Mouse (Mus musculus): ENCODE results near the gene Mical3.

The Mical3 gene

GRCm38 (mm10) chr6:121053585-121054112 is 77.2 kb downstream of the Mical3 start:
- DNase-seq (ENCODE audit: low read depth, low spot score) = peak; percentile 92

GRCm38 (mm10) chr6:121051972-121052629 is 78.7 kb downstream of the Mical3 start:
- peak; percentile 76 for DNase-seq (ENCODE audit: low read depth, low spot score)

- DNase-seq (ENCODE audit: low read depth, low spot score) = no peak
These were observed 79.4 kb downstream of the Mical3 start for GRCm38 (mm10) chr6:121051411-121051810.

GRCm38 (mm10) chr6:121048696-121049095 is 82.1 kb downstream of the Mical3 start:
- no peak for DNase-seq (ENCODE audit: low read depth, low spot score)

- DNase-seq (ENCODE audit: low read depth, low spot score) = peak; percentile 92
These were observed 85.3 kb downstream of the Mical3 start for GRCm38 (mm10) chr6:121045345-121046080.

- peak; percentile 51 for DNase-seq (ENCODE audit: low read depth, low spot score)
These were observed 87.2 kb downstream of the Mical3 start for GRCm38 (mm10) chr6:121043434-121044189.

GRCm38 (mm10) chr6:121039719-121040118 is 91.1 kb downstream of the Mical3 start:
- DNase-seq (ENCODE audit: low read depth, low spot score) = no peak

- peak; percentile 96 for DNase-seq (ENCODE audit: low read depth, low spot score)
These were observed 91.5 kb downstream of the Mical3 start for GRCm38 (mm10) chr6:121039286-121039685.

- no peak for DNase-seq (ENCODE audit: low read depth, low spot score)
These were observed 93.7 kb downstream of the Mical3 start for GRCm38 (mm10) chr6:121037086-121037485.

GRCm38 (mm10) chr6:121035929-121036328 is 94.9 kb downstream of the Mical3 start:
- DNase-seq (ENCODE audit: low read depth, low spot score) = peak; percentile 66

- peak; percentile 73 for DNase-seq (ENCODE audit: low read depth, low spot score)
These were observed 95.5 kb downstream of the Mical3 start for GRCm38 (mm10) chr6:121035268-121035667.

- DNase-seq (ENCODE audit: low read depth, low spot score) = no peak
These were observed 97.5 kb downstream of the Mical3 start for GRCm38 (mm10) chr6:121033250-121033649.

GRCm38 (mm10) chr6:121031370-121031769 is 99.4 kb downstream of the Mical3 start:
- no peak for DNase-seq (ENCODE audit: low read depth, low spot score)

GRCm38 (mm10) chr6:121029897-121030589 is 100.8 kb downstream of the Mical3 start:
- peak; percentile 78 for DNase-seq (ENCODE audit: low read depth, low spot score)

- DNase-seq (ENCODE audit: low read depth, low spot score) = no peak
These were observed 102.3 kb downstream of the Mical3 start for GRCm38 (mm10) chr6:121028514-121028913.

- DNase-seq (ENCODE audit: low read depth, low spot score) = peak; percentile 89
These were observed 103.5 kb downstream of the Mical3 start for GRCm38 (mm10) chr6:121027314-121027713.

- DNase-seq (ENCODE audit: low read depth, low spot score) = peak; percentile 90
These were observed 103.9 kb downstream of the Mical3 start for GRCm38 (mm10) chr6:121026866-121027265.

GRCm38 (mm10) chr6:121026019-121026584 is 104.7 kb downstream of the Mical3 start:
- no peak for DNase-seq (ENCODE audit: low read depth, low spot score)

GRCm38 (mm10) chr6:121018147-121018546 is 112.7 kb downstream of the Mical3 start:
- peak; percentile 85 for DNase-seq (ENCODE audit: low read depth, low spot score)

- DNase-seq (ENCODE audit: low read depth, low spot score) = peak; percentile 90
These were observed 113.3 kb downstream of the Mical3 start for GRCm38 (mm10) chr6:121017436-121018031.

GRCm38 (mm10) chr6:121016097-121016496 is 114.7 kb downstream of the Mical3 start:
- DNase-seq (ENCODE audit: low read depth, low spot score) = no peak

Data from brain, adult 2 months (tissue).